Mouse (Mus musculus) kidney, embryonic 16.5 days (tissue): ENCODE results near the gene Tecpr1. TPM values are rescaled to one million over a fixed set of nuclear protein-coding genes. Genes with fewer than 3 reads are reported as not detected.

ENCODE experiments used
- ATAC-seq: fragments of 200-750 bp; cut with Nextera tagmentation; 2 replicates; pipeline ENCODE4 v1.8.0; 2017; ENCODE audit warnings: moderate TSS enrichment; ENCODE audit not compliant: low FRiP score, low TSS enrichment
- H3K27ac ChIP-seq: fragments of 300-500 bp; sonication (generic); 2 replicates; pipeline ENCODE4 v1.5.1; 2014; ENCODE audit warnings: low read length
- H3K27me3 ChIP-seq: fragments of 300-500 bp; sonication (generic); 2 replicates; pipeline ENCODE4 v1.6.1; 2014; ENCODE audit warnings: low read length, control low read depth, mixed read lengths; ENCODE audit not compliant: insufficient read depth
- H3K36me3 ChIP-seq: fragments of 300-500 bp; sonication (generic); 2 replicates; pipeline ENCODE4 v1.6.1; 2014; ENCODE audit warnings: low read length, control low read depth, mixed read lengths; ENCODE audit not compliant: insufficient read depth
- H3K4me1 ChIP-seq: fragments of 300-500 bp; sonication (generic); 2 replicates; pipeline ENCODE4 v1.6.1; 2014; ENCODE audit warnings: low read length, control low read depth, mixed read lengths; ENCODE audit not compliant: insufficient read depth
- H3K4me2 ChIP-seq: fragments of 300-500 bp; sonication (generic); replicated peaks from 2 replicates; pipeline ENCODE4 v1.6.1; 2014; ENCODE audit warnings: low read depth, low read length
- H3K4me3 ChIP-seq: fragments of 300-500 bp; sonication (generic); 2 replicates; pipeline ENCODE4 v1.5.1; 2014; ENCODE audit warnings: mild to moderate bottlenecking, low read length
- H3K9ac ChIP-seq: fragments of 300-500 bp; sonication (generic); replicated peaks from 2 replicates; pipeline ENCODE4 v1.6.1; 2014; ENCODE audit warnings: low read length
- H3K9me3 ChIP-seq: fragments of 300-500 bp; sonication (generic); 2 replicates; pipeline ENCODE4 v1.6.1; 2016; ENCODE audit warnings: low read length, control low read depth
- WGBS: fragments of 180-500 bp; shearing (Covaris S2); extraction: QIAGEN DNeasy Blood & Tissue Kit; methylation state at CpG from one replicate; pipeline ENCODE4 v1.1.7; 2014; 5-methylcytosine and 5-hydroxymethylcytosine counted together
- polyA plus RNA-seq: library from polyadenylated mRNA; unstranded; fragments of >200 nt; fragmentation: Nextera tagmentation; extraction: Ambion mirVana; gene quantifications from 2 replicates; pipeline ENCODE4 v1.2.1, GENCODE M21; 2015

The Tecpr1 gene
- polyA plus RNA-seq, 1 experiment from 2014 or later, result 24.3 TPM

DNA sequence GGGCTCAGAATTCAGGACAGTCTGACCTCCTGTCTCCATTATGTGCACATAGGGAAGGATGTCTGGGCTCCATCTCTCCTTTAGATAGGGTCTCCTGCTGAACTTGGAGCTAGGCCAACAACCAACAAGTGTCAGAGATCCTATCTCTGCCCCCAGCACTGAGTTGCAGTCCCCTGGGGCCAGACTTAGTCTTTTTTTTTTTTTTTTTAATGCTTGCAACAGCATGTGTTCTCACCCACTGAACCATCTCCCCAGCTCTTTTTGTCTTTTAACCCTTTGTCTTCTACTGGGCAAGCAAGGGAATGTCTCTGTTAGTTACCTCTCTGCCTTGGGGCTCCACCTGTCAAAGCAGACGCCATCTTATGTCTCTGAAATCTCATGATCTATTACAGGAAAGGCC is 15.6 kb upstream of the Tecpr1 start:
- Histone ChIP-seq H3K4me1 (no peaks in the 10 kb centered on the region), H3K27ac (no peak overlapping the region), H3K4me3 (no peak overlapping the region), H3K9ac (no peak overlapping the region), H3K9me3 (no peaks in the 10 kb centered on the region; the same call in 1 of the 2 replicates), H3K36me3 (no peaks in the 10 kb centered on the region), H3K4me2 (no peak overlapping the region), H3K27me3 (no peaks in the 10 kb centered on the region)
- WGBS, result 88% methylated on average over 1 of the region's 1 CpGs
- ATAC-seq, result no peak

DNA sequence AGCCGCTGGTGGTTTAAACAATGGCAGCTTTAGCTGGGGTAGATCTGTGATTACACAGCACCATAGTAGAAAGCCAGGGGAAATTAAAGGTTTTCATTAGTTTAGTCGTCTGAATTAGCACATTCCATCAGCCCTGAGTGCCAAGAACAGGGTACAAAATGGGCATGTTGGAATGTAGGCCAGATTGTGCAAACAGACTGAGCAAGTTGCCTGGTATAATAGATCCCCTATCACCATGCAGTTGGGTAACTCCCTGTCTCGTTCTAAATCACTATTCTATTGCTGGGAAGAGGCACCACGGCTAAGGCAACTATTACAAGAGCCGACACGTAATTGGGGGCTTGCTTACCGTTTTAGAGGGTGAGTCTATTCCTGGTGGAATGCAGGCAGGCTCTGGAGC is 11.3 kb upstream of the Tecpr1 start:
- Histone ChIP-seq H3K9ac (no peak overlapping the region), H3K4me1 (no peaks in the 10 kb centered on the region), H3K4me3 (no peak overlapping the region), H3K27ac (no peak overlapping the region), H3K36me3 (no peaks in the 10 kb centered on the region), H3K27me3 (no peaks in the 10 kb centered on the region), H3K4me2 (no peak overlapping the region), H3K9me3 (no peaks in the 10 kb centered on the region; the same call in 1 of the 2 replicates)
- 85% methylated on average over 7 of the region's 7 CpGs for WGBS
- ATAC-seq, result no peak

DNA sequence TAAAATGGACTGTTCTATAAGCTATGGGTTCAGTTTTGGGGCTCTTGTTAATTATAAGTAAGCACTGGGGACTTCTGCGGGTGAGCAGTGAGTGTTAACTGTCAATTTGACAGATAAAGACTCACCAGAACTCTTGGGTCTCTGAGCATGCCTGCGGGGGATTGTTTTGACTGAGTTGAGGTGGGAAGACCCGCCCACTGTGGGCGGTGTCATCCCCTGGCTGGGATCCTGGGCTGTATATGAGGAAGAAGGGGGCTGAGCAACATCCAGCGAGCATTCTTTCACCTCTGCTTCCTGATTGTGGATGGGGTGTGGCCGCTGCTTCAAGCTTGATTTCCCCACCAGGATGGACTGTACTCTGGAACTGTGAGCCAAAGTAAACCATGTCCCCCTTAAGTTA is 10.8 kb upstream of the Tecpr1 start:
- Histone ChIP-seq H3K36me3 (no peaks in the 10 kb centered on the region), H3K9ac (no peak overlapping the region), H3K27me3 (no peaks in the 10 kb centered on the region), H3K4me1 (no peaks in the 10 kb centered on the region), H3K9me3 (no peaks in the 10 kb centered on the region; the same call in 1 of the 2 replicates), H3K4me2 (no peak overlapping the region), H3K27ac (no peak overlapping the region), H3K4me3 (no peak overlapping the region)
- no peak for ATAC-seq
- 83% methylated on average over 6 of the region's 6 CpGs for WGBS

GRCm38 (mm10) chr5:144232531-144232930 is 9.1 kb upstream of the Tecpr1 start:
- H3K27me3 ChIP-seq, result no peaks in the 10 kb centered on the region
- no peak overlapping the region for H3K4me2 ChIP-seq
- H3K9me3 ChIP-seq, result no peaks in the 10 kb centered on the region; the same call in 1 of the 2 replicates
- 91% methylated on average over 5 of the region's 5 CpGs for WGBS
- ATAC-seq, result no peak
- no peak overlapping the region for H3K9ac ChIP-seq
- no peaks in the 10 kb centered on the region for H3K4me1 ChIP-seq
- H3K4me3 ChIP-seq, result no peak overlapping the region
- no peak overlapping the region for H3K27ac ChIP-seq
- H3K36me3 ChIP-seq, result no peaks in the 10 kb centered on the region

DNA sequence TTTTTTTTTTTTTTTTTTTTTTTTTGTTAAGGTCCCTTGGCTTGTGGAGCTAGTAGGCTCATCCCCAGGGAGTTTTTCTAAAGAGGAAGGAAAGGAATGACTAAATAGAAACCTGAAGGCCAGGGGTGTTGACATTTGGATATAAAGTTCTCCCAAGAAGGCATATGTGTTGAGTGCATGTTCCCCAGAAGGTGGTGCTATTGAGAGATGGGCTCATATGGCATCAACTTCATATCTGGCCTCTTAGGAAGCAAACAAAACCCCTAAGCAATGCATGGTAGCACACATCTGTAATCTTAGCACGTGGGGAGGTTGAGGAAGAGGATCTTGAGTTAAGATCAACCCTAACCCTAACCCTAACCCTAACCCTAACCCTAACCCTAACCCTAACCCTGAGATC is 8.0 kb upstream of the Tecpr1 start:
- 75% methylated on average over 1 of the region's 1 CpGs for WGBS
- ATAC-seq, result no peak
- no peak overlapping the region for H3K4me2 ChIP-seq
- H3K9me3 ChIP-seq, result no peaks in the 10 kb centered on the region; the same call in 1 of the 2 replicates
- H3K4me1 ChIP-seq, result no peaks in the 10 kb centered on the region
- no peaks in the 10 kb centered on the region for H3K36me3 ChIP-seq
- no peak overlapping the region for H3K9ac ChIP-seq
- no peak overlapping the region for H3K4me3 ChIP-seq
- no peaks in the 10 kb centered on the region for H3K27me3 ChIP-seq
- no peak overlapping the region for H3K27ac ChIP-seq

DNA sequence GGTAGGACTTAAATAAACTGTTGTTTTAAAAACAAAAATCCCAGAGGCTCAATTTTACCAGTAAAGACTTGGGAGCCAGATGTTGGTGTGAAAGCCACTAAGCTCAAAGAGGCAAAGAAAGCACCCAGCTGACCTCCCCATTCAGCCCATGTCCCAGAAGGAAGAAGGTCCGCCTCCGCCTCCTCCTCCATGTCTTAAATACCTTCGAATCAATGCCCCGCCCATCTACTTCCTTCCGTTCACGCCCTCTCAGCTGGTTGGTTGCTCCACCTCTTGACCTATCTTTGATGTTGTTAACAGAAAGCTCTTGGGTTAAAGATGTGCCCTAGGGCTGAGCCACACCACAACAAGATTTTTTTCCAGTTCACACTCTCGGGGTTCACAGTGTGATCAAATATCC is 6.8 kb upstream of the Tecpr1 start:
- Histone ChIP-seq H3K4me1 (no peaks in the 10 kb centered on the region), H3K9me3 (no peaks in the 10 kb centered on the region; the same call in 1 of the 2 replicates), H3K27me3 (no peaks in the 10 kb centered on the region), H3K4me3 (no peak overlapping the region), H3K36me3 (no peaks in the 10 kb centered on the region), H3K4me2 (no peak overlapping the region), H3K27ac (no peak overlapping the region), H3K9ac (no peak overlapping the region)
- no peak for ATAC-seq
- 87% methylated on average over 7 of the region's 7 CpGs for WGBS

DNA sequence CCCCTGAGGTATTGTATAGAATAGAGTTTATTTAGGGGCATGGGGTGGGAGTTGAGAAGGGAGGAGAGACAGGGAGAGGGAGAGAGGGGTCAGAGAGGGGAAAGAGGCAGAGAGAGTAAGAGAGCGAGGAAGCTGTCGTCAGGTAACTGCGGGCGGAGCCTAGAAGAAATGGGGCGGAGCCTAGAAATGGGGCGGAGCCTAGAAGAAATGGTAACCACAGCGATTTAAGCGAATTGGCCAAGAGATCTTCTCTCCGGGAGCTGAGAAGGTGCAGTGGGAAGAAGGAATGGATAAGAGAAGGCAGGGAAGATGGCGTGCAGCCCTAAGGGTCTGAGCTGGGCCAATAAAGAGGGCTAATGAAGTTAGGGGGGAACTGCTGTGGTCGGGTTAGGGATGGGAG is 2.8 kb upstream of the Tecpr1 start:
- H3K27ac ChIP-seq, result no peak overlapping the region
- no peak for ATAC-seq
- 28% methylated on average over 11 of the region's 11 CpGs for WGBS

DNA sequence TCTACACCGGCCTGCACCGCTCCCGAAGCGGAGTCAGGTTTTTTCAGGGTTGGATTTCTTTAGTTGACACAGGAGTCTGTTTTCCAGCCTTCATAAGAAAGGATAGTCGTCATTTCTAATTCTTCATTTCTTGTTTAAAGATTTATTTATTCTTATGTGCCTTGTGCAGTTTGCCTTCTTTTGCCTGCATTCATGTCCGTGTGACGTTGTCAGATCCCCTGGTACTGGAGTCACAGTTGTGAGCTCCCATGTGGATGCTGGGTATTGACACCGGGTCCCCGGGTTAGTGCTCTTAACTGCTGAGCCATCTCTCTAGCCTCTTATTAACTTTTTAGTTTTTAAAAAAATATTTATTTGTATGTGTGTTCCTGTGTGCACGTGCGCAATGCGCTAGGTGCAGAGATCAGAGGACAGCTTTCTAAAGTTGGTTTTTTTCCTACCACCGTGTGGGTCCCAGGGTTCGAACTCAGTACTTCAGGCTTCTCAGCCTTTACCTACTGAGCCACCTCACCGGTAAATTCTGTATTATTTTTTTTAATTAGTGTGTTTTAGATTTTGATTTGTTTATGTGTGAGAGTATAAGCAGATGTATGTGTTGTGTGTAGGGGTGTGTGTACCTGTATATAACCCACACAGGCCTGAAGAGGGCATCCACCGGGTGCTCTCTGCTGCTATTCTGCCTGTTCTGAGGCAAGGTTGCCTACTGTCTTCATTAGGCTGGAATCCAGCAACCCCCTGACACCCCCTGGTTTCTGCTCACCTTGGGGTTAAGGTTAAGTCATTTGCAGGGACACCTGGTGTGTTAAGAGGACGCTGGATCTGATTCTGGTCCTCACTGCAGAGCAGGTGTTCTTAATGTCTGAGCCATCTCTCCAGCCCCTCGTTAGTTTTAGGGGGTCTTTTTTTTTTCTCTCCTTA is 743 bp upstream of the Tecpr1 start:
- ATAC-seq, result no peak
- 25% methylated on average over 18 of the region's 18 CpGs for WGBS

More for the DNA sequence above, 2.8 kb upstream of the Tecpr1 start:
- no peaks in the 10 kb centered on the region for H3K36me3 ChIP-seq
- H3K9ac ChIP-seq, result no peak overlapping the region
- no peak overlapping the region for H3K4me2 ChIP-seq
- H3K9me3 ChIP-seq, result no peaks in the 10 kb centered on the region
- H3K4me1 ChIP-seq, result peaks cover 19% of the 10 kb centered on the region
- no peak overlapping the region for H3K4me3 ChIP-seq
- no peaks in the 10 kb centered on the region for H3K27me3 ChIP-seq

GRCm38 (mm10) chr5:144222811-144223502 is 458 bp downstream of the Tecpr1 start:
- Histone ChIP-seq H3K9me3 (no peaks in the 10 kb centered on the region), H3K27ac (peak overlapping the region; percentile 13; the same call in 1 of the 2 replicates), H3K36me3 (no peaks in the 10 kb centered on the region), H3K4me1 (peaks cover 19% of the 10 kb centered on the region), H3K4me2 (peak overlapping the region; percentile 83), H3K27me3 (no peaks in the 10 kb centered on the region), H3K4me3 (peak overlapping the region; percentile 72), H3K9ac (peak overlapping the region; percentile 89)
- peak; percentile 50 for ATAC-seq
- WGBS, result 2% methylated on average over 25 of the region's 25 CpGs

More for the DNA sequence above, 743 bp upstream of the Tecpr1 start:
- no peaks in the 10 kb centered on the region for H3K27me3 ChIP-seq
- peak overlapping the region; percentile 83 for H3K4me2 ChIP-seq
- H3K9me3 ChIP-seq, result no peaks in the 10 kb centered on the region
- peak overlapping the region; percentile 78; the same call in 1 of the 2 replicates for H3K27ac ChIP-seq
- peak overlapping the region; percentile 72 for H3K4me3 ChIP-seq
- H3K4me1 ChIP-seq, result peaks cover 19% of the 10 kb centered on the region
- H3K9ac ChIP-seq, result peak overlapping the region; percentile 89
- no peaks in the 10 kb centered on the region for H3K36me3 ChIP-seq
